Mouse (Mus musculus) adrenal gland, adult 18-20 months (tissue): ENCODE results near the gene Mylpf. TPM values are rescaled to one million over a fixed set of nuclear protein-coding genes. Genes with fewer than 3 reads are reported as not detected.
A peak's percentile ranks its signal among the peaks of the same experiment; 100 is the strongest.
"Not testable (repeated sequence)": the region's sequence is repeated elsewhere in the genome, so short reads cannot be mapped to it uniquely, and the experiment has no call there.

Source experiments
- DNase-seq, 2 experiments: peaks; one replicate each; pipeline ENCODE4 v3.0.0; 2021 to 2022; ENCODE audit warnings: low spot score in 2 of 2
- long read RNA-seq, 2 experiments: library from polyadenylated mRNA; stranded (forward); transcript quantifications; one replicate each; pipeline ENCODE4 v2.0.0; 2021
- total RNA-seq, 2 experiments: library from RNA; stranded (reverse); gene quantifications; 1 replicate in 1 of 2; 2 replicates in 1 of 2; pipeline ENCODE4 v1.2.3; 2021

Gene Mylpf
- 10 to 100 TPM in 1 of 2 experiments, under 1 TPM in 1; 0.66 to 16.3 TPM for total RNA-seq
- long read RNA-seq, experiment 1, partial matches to known transcripts = 1 of 4 reads
- long read RNA-seq, experiment 1, other reads (novel, unspliced or antisense) = 0 of 4 reads
- long read RNA-seq, experiment 2, transcript Mylpf-201 (7 exons, 766 nt) = major isoform, 24 of 27 reads
- long read RNA-seq, experiment 2, partial matches to known transcripts = 1 of 27 reads
- long read RNA-seq, experiment 2, other reads (novel, unspliced or antisense) = 2 of 27 reads

DNA sequence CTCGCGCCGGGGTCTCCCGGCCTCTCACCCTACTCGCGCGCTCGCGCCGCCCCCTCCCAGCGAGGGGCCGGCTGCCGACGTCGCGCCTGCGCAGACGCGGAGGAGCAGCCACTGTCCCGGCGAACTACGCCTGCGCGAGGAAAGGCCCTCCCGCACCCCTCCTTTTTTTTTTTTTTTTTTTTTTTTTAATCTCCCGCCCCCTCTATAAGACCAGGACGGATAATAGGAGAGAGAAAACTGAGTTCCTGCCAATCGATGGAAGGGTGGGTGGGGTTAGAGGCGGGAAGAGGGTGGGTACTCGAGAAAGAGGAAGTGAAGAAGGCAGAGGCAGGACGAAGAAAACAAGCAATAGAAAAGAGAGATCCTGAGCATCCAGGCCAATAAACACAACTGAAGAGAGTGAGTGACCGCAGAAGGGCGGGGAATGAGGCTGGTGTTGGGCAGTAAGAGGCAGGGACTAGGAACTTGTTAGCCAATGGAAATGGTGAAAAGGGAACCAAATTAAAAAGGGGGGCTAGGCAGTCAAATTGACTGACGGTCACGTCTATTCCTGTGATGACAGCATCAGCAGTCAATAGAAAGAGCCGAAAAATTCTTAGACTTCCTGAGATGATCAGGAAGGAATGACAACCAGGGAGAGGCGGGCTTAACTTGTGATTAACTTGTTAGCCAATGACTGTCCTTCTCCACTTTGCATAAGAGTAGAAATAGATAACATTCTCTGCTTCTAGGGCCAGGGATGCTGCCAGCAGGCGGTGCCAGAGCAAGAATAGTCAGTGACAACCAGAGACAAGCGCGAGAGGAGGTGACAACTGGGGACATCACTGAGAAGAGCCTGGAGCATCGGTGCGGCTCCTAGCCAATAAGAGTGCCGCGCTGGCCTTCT lies at the start of gene Mylpf:
Gene Mylpf (plus strand): TSS at position 338 of the 886 bp plus-strand sequence.
- DNase-seq = peak; percentile 90 to 92

DNA sequence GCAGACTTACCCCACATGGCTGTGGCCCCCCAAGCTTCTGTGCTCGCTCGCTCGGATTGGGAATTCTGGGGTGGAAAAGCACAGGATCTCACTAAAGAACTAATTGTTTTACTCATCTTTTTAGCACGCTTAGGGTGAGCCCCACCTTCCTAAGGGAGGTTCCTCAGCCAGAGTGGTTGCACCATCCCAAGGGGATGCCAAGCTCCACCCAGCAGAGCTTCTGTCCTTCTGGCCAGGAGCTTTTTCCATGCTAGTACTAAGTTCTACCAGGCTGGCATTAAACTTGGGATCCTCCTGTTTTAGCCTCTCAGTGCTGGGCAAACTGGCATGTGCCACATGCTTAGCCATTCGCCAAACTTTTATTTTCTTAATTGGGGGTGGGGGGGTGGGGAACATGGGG lies 46.1 kb upstream of the Mylpf start:
- DNase-seq = no peak

DNA sequence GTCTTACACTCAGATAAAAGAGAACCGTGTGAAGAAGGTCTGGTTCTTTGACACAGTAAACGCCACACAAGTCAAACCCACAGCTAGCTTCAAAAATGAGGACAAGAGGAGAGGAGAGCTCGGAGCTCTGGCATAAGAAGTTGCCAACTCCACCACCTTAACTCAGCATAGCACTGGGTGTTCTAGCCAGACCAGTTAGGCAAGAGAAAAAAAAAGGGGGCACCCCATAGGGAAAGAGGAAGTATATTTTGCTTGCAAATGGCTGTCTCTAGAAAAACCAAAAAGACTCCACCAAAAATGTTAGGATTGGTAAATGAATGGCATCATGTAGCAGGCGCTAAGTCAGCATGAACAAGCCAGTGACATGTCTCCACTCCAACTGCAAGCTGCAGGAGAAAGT lies 44.7 kb upstream of the Mylpf start:
- DNase-seq = no peak

DNA sequence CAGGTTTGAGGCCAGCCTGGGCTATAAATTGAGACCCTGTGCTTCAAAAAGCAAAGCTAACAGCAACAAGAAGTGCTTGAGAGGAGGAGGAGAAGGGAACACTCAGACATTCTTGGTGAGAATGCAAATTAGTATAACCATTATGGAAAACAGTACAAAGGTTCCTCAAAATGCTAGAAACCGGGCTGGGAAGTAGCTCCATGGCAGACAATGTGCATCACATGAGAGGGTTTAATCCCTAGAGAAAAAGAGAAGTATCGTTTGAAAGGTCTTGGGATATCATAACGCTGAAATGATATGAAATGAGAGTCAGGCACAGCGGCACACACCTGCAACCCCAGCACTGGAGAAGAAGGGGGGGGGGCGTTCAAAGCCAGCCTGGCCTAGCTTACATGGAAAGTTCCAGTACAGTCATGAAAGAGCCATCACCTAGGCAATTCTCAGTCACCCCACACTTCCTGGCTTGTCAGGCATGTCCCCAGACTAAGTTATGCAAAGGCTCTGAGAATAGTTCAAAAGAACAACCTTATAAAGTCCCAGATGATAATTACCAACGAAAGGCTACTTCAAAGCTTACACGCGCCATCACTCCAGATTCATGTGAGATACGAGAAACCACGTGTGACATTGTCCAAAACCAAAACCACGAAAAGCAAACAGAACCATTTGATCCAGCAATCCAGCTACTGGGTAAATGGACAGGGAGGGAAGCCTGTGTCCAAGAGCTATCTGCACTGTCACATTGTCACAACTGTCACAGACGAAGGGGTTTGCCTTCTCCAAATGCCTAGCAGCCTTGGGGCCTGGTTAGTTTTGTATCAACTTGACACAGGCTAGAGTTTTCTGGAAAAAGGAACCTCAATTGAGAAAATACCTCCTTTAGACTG lies 42.8 kb upstream of the Mylpf start:
- DNase-seq = no peak

DNA sequence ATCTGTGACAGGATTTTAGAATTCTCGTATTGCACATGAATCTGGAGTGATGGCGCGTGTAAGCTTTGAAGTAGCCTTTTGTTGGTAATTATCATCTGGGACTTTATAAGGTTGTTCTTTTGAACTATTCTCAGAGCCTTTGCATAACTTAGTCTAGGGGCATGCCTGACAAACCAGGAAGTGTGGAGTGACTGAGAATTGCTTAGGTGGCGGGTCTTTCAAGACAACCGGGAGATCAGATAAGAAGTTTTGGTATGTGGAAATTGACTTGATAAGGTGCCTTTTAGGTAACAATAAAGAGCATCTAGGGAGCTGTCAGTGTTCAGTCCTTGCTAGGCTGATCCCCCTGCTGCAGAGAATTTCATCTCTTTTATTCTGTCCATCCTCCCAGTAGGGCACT lies 42.2 kb upstream of the Mylpf start:
- no peak for DNase-seq

DNA sequence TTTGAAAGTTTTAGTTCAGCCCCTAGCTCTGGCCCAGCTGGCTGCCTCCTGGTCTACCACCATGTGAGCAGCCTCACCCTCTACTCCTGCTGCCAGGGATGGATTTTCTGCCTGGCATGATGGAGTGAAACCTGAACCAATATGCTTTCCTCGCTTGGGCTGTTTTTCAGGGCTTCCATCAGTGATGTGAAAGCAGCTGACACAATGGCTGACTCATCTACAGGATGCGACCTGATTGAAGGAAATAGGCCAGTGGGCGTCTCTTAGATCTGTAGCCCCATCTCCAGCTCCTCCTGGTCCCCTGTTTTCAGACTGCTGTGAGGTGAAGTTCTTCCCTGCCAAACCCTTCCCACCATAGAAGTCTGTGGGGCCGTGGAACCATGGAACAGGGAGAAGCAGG lies 31.8 kb upstream of the Mylpf start:
- DNase-seq = no peak

DNA sequence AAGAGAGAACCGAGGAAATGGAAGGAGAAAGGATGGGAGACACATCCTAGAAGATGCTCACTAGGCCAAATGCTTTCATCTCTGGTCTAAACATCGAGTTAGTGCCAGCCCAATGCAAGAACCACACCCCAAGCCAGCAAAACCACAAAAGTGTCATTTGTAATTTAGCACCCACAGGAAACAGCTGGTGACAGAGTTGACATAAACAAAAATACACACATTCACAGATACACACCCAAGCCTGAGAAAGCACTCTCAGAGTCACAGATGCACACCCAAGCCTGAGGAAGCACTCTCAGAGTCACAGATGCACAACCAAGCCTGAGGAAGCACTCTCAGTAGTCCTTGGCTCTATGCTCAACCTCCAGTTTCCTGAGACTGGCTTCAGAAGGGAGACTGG lies 27.9 kb upstream of the Mylpf start:
- DNase-seq = no peak

DNA sequence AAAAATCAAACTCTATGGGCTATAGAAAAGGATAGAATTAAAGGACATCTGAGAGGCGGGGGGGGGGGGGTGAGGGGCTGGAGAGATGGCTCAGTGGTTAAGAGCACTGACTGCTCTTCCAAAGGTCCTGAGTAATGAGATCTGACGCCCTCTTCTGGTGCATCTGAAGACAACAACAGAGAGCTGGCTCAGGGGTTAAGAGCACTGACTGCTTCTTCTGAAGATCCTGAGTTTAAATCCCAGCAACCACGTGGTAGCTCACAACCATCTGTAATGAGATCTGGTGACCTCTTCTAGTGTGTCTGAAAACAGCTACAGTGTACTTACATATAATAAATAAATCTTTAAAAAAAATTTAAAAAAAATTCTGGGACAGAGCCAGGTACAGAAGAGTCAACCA lies 27.0 kb upstream of the Mylpf start:
- not testable (repeated sequence) for DNase-seq

DNA sequence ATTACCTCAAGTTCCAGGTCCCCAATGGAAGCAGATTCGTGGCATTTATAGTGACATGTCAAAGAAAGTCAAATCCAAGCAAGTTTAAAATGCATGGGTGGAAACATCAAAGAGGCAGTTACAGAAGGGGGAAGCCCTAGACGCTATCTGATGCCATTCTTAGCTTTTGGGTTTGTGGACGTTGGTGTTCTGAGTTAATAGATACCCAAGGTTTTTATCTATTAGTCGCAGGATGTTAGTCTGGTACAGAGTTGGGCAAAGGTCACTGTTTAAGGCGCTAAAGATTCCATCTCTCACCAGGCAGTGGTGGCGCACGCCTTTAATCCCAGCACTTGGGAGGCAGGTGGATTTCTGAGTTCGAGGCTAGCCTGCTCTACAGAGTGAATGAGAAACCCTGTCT lies 25.3 kb upstream of the Mylpf start:
- no peak for DNase-seq

DNA sequence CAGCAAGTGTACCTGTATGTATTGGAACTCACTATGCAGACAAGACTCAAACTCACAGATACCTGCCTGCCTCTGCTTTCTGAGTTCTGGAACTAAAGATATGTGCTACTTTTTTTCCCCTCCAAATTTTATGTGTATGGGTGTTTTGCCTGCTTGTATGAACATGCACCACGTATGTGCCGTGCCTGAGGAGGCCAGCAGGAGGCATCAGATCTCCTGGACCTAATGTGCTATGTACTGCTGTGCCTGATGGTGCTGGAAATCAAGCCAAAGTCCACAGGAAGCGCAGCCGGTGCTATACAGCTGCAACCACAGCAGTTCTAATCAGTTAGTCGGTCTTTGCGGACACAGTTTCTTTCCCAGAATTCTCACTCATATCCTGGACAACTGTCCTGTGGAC lies 24.9 kb upstream of the Mylpf start:
- no peak for DNase-seq

DNA sequence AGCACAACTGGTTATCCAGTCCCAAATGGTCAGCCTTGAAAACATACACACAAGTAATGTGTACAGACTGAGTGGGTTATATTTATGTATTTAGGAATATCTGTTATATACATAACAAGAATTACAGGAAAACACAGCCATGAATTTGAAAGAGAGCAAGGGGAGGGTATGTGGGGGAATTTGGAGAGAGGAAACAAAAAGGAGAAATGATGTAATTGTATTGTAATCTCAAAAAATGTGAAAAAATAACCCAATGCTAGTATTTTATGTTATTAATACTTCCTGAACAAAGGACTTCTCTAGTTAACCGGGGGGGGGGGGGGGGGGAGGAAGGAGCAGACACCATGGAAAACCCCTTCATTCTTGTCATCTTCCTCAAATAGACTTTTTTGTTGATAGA lies 24.0 kb upstream of the Mylpf start:
- no peak for DNase-seq

DNA sequence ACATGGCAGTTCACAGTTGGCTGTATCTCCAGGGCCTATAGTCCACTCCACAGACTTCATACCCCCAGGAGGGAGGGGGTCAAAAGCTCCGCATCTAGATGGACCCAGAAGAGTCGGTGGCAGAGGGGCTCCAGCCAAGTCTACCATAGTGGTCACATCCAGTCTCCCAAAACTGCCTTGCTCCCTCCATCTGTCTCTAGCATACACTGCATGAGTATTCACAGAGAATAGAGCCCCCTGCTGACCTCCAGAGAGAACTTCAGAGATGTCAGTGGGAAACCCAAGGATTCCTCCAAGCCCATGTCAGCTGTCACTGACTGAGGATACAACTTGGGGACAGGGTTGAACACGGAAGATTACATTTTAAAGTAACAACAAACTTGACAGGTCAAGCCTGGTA lies 23.1 kb upstream of the Mylpf start:
- DNase-seq = no peak

DNA sequence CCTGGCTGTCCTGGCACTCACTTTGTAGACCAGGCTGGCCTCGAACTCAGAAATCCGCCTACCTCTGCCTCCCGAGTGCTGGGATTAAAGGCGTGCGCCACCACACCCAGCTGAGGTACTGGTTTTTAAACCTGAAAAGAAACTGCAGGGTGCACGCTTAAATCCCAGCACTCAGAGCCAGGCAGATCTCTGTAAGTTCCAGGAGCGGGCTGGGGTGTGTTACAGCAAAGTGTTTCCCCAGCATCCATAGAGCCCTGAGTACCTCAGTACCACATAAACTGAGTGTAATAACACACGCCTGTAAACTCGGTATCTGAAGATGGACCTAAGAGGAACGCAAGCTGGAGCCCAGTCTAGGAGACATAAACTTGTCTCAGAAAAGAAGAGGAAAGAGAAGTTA lies 21.3 kb upstream of the Mylpf start:
- DNase-seq = no peak

DNA sequence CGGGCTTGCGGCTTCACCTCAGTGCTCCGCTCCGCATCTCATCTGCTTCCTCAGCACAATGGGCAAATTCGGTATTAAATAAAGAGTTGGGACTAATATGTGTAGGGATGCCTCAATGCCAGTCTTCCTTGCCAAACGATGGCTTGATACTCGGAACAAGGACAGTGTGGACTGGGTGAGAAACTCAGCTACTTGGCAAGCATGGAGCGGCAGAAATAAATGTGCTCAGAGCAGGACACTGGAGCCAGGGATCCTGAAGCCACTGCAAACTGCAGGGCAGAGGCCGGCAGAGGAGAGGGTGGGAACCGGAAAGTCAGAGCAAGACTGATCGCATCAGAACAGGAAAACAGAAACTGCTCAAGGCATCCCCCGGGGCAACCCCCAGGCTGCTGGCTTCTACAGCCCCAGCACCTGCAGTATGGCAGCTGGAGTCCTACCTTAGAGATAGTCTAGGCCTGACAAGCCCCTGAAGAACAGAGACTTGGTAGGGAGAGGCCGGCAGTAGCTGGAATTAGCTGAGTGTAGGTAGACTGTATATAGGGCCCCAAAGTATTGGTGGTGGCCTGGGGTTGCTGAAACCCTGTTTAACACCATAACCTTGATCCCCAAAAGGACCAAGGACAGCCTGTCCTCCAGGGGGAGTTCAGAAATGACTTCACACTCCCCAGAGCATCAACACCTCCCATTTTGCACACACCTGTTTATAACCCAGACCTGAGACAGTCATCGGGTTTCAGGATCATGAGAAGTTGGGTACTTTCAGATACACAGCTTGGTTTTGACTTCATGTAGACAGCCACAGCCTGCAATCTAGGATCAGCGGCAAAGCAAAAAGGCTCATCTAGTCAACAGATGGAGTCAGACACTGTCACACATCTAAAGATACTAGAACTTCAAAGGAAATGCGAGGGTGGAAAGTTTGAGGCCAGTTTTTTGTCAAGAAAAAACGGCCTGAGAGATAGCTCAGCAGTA lies 20.1 kb upstream of the Mylpf start:
- DNase-seq = no peak

DNA sequence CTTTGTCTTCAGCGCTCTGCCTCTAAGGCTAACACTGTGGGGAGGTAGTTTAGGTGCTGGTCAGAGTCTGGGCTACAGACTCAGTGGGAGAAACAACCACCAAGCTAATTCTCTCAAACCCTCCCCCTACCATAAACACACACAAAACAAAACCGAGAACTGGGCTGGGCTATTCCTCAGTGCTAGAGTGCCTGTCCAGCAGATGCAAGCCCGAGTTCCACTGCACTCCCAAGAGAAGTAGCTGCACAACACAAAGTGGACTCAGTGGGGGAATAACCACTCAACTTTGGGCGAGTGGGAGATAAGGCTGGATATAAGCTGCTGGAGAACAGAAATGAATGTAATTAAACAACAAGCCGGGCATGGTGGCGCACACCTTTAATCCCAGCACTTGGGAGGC lies 18.0 kb upstream of the Mylpf start:
- no peak for DNase-seq

DNA sequence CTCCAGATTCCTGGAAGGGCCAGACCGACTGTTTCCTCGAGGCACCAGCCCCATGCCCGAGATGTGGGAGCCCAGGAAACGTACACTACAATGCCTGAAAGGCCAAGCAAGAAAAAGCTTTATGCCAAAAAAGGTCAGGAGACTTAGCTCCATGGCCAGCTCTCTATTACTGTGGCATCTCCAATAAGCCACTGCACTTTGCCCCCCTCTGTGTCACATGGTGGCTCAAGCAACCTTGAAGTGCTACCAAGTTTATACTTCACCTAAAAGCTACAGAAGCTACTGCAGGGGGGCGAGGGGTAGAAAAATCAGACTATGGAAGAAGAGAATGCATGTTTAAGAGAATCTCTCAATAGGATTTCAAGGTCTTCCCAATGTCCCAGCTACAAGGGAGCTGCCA lies 15.7 kb upstream of the Mylpf start:
- DNase-seq = no peak

DNA sequence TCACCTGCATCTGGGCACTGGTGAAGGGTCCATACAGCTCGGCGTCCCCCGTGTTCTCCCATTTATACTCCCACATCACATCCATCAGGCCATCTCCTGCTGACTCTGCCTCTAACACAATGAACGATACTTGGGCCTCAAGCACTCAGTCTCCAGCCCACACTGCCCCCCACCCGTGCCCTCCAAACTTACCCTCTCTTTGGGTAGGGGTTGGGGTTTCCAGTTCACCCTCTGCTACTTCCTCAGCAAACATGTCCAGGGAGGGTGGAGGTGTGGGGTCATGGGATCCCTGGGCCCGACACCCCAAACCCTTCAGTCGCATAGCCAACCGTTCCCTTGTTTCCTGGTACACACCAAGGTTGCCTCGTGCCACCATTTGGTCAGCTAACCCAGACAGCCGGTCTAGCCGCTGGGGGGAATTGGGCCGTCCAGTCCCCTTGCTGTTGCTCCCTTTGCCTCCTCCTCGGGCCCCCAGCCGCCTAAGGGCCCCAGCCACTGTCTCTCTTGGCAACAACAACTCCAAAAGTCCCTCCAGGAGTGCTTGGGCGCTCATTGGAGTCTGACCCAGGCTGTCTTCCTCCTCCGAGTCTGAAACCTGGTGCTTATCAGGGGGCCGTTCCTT lies 14.6 kb upstream of the Mylpf start:
- no peak for DNase-seq

DNA sequence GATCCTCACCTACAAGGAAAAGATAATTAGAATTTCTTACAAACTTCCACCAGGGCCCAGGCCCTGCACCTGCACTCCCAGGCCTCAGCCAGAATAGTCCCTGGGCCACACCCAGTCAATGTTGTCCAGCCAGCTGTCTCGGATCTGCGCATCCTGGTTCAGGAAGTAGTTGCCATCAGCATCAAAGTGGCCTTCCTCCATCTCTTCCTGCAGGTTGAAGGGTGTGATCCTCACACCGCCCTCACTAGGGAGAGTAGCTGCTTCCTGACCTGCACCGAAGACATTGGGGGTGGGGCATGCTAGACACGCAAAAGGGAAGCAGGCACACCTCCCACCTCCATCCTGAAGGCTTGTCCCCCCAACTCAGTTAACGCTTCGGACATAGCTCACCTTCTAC lies 14.1 kb upstream of the Mylpf start:
- DNase-seq = no peak

DNA sequence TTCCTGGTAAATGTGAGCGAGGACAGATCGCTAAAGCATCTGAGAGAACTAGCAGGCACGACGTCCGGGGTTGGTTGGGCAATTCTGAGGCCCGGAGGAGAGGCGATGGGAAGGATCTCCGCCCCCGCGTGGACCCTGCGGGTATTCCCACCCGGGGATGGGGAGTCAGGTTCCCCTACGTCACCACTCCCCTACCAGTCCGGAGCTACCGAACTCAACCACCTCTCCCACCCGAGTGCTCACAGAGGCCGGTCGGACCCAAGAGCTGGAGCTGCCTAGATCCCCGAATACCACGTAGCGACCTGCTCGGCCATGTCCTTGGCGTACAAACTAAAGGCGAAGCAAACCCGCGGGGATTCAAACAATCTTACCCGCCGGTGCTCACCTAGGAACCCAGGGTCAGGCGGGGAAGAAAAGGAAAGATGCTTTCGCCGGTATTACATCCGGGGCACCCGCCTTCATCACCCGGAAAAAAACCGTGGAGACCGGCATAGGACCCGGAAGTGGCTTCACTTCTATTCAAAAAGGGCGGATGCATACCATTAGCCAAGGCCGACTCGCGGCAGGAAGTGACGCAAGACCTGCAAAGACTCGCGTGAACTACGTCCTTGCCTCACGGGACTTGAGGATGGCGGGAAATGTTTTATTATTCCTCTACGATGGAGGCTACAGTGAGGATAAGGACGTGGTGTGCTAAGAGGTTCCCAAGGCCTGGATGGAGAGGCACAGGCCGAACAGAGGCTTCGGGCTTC lies 13.0 kb upstream of the Mylpf start, which contains the start of gene Cd2bp2:
Gene Cd2bp2 (minus strand): TSS at position 507 of the 752 bp plus-strand sequence.
- peak; percentile 87 to 90 for DNase-seq
